Mouse (Mus musculus) mesoderm, embryonic 11.5 days (tissue): ENCODE results near the gene Gm49661.

Experiments used
- DNase-seq: peaks from one replicate; pipeline ENCODE4 v3.0.0-alpha.2; 2012; ENCODE audit warnings: low read depth, low spot score

Gm49661 gene

DNA sequence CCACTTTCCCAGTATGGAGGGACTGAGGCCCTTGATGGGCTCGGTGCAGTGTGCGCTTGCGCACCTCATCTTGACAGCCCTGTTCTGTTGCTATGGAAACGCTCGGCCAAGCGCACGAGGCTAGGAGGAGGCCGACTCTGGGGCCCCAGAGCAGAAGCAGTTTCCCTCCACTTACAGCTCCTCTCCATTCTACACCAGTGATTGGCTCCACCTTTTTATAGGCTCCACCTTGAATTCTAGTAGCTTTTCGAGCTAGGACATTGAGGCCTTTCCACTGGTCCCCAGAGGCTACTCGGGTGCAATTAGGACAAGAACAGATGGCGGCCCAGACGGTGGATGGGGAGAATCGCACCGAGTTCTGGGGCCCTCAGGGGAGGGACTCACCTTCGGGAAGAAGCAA is 34.4 kb downstream of the Gm49661 start:
- peak; percentile 86 for DNase-seq

DNA sequence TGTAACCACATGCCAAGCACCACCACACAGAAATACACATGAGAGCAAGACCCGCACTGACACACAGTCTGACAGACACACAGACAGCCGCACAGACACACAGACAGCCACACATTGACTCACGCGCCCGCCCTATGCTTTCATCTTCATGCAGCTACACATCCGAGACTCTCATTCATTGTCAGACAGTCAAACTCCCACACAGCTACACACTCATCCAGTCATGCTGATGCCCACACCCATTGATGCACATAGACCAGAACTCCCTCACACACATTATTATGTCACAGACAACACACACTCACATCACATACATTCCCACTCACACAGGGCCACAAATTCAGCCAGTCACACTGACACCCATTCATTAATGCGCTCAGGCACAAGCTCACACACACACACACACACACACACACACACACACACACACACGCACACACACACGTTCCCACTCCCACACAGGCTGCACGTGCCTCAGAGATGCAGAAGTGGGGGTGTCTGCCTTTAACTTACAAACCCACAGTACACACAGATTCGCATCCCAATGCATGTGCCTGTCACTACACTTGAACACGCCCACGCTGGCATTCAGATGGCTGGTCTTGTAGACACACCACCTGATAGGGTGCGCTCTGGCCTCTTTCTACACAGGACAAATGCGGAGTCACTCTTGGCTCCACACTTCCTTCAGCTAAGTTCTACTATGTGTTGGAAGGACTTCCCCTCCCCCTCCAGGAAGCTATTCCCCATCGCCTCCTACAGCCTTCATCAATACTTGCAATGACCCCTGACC is 35.3 kb downstream of the Gm49661 start:
- no peak for DNase-seq

DNA sequence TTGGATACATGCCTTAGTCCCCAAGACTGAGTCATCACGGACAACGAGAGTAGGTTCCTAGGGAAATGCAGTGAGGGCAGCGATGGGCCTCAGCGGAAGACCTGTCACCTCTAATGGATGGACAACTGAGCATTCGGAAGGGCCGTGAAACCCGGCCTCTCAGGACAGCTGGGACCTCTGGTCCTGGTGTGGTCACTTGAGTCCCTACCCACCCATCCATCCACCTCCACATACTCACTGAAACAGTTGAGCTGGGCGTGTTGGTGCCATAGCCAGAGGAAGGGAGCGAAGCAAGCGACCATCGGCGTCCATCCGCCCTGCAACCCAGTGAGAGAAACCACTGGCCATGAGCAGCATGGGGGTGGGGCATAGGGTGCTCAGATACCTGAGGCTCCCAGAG is 38.7 kb downstream of the Gm49661 start:
- no peak for DNase-seq

DNA sequence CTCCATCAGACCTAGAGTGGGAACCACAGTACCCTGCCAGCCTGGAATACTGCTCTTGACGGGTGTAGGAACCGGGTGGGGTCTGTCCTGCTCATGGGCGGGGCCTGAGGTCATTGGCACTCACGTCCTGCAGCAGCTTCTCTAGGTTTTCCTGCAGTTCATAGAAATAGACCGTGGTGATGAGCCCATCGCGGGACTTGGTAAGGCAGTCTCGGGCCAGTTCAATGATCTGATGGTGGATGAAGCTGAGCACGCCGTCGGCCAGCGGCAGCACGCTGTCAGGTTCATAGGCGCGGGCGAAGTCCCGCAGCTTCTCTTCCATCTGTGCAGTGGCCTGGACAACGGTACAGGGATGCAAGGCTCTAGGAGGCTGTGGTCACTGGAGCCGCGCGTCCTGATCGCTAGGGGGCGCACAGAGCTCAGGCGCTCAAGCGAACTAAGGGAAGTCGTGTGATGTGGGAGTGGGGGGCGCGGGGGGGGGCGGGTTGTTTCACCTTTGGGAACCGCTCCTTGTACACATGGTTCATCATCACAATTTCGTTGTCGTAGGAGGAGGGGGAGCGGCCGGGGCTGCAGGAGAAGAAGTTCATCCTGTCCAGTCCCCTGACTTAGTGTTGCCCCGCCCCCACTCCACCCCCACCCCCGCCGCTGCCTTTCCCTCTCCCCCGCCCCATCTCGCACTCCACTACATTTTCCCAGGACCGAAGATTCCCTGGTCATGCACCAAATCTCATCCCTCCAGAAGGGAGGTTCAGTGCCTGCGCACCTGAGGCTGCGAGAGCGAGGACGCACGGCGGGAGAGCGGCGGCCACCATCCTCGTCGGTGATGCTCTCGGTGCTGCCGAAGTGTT is 40.6 kb downstream of the Gm49661 start:
- DNase-seq = peak; percentile 83

DNA sequence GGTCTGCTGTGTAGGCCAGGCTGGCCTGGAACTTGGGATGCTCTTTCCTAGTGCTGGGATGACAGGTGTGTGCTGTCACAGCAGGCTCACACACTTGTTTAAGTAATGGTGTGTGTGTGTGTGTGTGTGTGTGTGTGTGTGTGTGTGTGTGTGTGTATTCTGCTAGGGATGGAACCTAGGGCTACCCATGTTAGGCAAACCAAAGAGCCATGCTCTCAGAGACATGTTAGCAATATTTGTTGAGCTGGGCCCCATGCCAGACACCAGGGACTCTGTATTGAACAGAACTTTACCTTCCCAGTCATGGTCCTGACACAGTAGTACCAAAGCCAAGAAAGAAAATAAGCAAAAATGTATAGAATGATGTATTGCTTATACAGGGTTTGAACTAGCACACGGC is 41.7 kb downstream of the Gm49661 start:
- no peak for DNase-seq

DNA sequence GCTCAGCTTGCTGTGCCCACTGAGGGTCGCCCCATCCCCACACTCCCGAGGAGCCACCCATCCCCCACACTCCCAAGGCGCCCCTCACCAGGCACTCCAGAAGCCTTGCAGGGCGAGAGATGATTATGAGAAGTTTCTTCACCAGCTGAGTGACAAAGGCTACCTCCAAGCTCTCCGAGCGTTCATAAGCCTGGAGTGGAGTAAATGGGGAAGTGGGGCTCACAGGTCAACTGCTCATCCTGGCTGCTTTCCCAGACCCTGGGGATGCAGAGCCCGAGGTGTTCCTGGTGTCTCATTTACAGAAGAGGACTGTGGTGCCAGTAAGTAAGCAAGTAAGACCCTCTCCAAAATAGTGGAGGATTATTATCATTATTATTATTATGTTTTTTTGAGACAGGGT is 43.7 kb downstream of the Gm49661 start:
- no peak for DNase-seq

DNA sequence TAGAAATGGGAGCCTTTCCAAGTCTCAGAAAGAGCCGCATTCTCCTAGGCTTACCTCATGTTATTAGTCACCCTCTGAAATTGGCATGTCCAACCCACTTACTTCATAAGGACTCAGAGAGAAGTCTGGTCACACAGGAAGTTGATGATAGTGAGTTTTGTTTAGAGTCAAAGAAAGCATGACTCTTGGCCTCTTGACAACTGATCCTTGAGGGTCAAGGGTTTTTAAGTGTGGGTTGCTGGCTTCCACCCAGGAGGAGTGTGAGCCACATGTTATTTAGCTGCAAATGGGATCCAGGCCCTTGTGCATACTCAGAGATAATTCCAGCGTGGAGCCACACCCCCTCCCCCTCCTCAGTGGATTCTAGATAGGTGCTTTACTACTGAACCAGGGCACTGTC is 47.6 kb downstream of the Gm49661 start:
- DNase-seq = no peak

DNA sequence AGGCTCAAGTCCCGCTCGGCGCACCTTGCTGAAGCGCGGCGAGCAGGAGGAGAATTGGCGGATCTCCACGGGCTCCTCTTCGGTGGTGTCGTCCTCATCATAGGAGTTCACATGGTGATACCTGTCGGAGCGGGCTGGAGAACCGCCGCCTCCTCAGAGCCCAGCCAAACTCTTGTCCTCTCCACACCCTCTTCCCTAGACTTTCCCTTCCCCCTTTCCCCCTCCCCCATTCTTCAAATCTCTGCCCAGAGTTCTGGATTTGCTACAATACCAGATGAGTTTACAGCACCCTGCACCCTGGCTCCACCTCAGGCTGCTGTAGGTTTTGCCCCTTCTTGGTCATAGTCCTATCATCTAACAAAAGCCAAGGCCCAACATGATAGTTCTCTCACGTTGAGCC is 50.6 kb downstream of the Gm49661 start:
- no peak for DNase-seq

DNA sequence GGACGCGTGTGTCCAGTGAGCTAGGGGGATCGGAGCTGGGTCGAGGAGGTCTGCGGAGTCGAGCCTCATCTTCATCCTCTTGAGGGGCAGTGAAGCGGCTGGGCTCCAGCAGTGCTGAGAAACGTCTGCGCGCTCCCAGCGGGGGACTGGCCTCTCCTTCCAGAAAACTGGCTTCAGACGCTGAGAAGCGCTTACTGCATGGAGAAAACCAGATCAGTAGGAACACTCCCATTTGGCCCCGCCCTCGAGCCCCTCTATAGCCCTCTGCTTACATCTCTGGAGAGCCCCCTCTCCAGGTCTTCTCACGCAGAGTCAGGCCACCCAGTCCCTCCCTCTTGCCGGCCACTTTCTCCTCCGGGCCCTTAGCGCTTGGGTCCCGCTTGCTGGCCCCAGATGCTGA is 51.5 kb downstream of the Gm49661 start:
- no peak for DNase-seq
